Mouse (Mus musculus): ENCODE results near the gene Treml4. TPM values are rescaled to one million over a fixed set of nuclear protein-coding genes. Genes with fewer than 3 reads are reported as not detected.

Gene Treml4
- polyA plus RNA-seq, 1 experiment from 2014 or later: 0.79 TPM

GRCm38 (mm10) chr17:48247221-48247928 lies 16.7 kb upstream of the Treml4 start, which contains the start of gene Trem3:
Trem3 (plus strand) TSS chr17:48247777.
- 75% methylated on average over 11 of the region's 11 CpGs for WGBS (ENCODE audit: insufficient replicate concordance)
- H3K27me3 ChIP-seq (ENCODE audit: control insufficient read depth, insufficient read depth, low read length): no peaks in the 10 kb centered on the region
- no peak for ATAC-seq (replicated peaks; ENCODE audit: insufficient number of reproducible peaks, low FRiP score, low TSS enrichment)
- H3K27ac ChIP-seq (ENCODE audit: low read depth, low read length): no peak within 1 kb of the TSS
- no peak within 1 kb of the TSS for H3K4me2 ChIP-seq
- H3K4me3 ChIP-seq (ENCODE audit: low read depth, low read length): no peak within 1 kb of the TSS
- no peak within 1 kb of the TSS for H3K9ac ChIP-seq (ENCODE audit: low read depth, low read length)
- no peaks in the 10 kb centered on the region for H3K36me3 ChIP-seq (ENCODE audit: control insufficient read depth, insufficient read depth, low read length)
- no peaks in the 10 kb centered on the region for H3K9me3 ChIP-seq (replicated peaks; ENCODE audit: control insufficient read depth, low read length)
- H3K4me1 ChIP-seq (ENCODE audit: control insufficient read depth, insufficient read depth, low read length): no peaks in the 10 kb centered on the region

GRCm38 (mm10) chr17:48249039-48249438 lies 15.1 kb upstream of the Treml4 start:
- H3K36me3 ChIP-seq (ENCODE audit: control insufficient read depth, insufficient read depth, low read length): no peaks in the 10 kb centered on the region
- H3K9me3 ChIP-seq (replicated peaks; ENCODE audit: control insufficient read depth, low read length): no peaks in the 10 kb centered on the region
- no peak for ATAC-seq (replicated peaks; ENCODE audit: insufficient number of reproducible peaks, low FRiP score, low TSS enrichment)
- H3K4me3 ChIP-seq (ENCODE audit: low read depth, low read length): no peak overlapping the region
- H3K27me3 ChIP-seq (ENCODE audit: control insufficient read depth, insufficient read depth, low read length): no peaks in the 10 kb centered on the region
- no peaks in the 10 kb centered on the region for H3K4me1 ChIP-seq (ENCODE audit: control insufficient read depth, insufficient read depth, low read length)
- no peak overlapping the region for H3K27ac ChIP-seq (ENCODE audit: low read depth, low read length)
- no peak overlapping the region for H3K9ac ChIP-seq (ENCODE audit: low read depth, low read length)
- no peak overlapping the region for H3K4me2 ChIP-seq

- Histone ChIP-seq H3K4me2 (no peak overlapping the region), H3K27me3 (ENCODE audit: control insufficient read depth, insufficient read depth, low read length) (no peaks in the 10 kb centered on the region)
- WGBS (ENCODE audit: insufficient replicate concordance): 75% methylated on average over 11 of the region's 11 CpGs
These were observed 14.6 kb upstream of the Treml4 start for GRCm38 (mm10) chr17:48249501-48249900.

GRCm38 (mm10) chr17:48250631-48251030 lies 13.5 kb upstream of the Treml4 start:
- H3K9me3 ChIP-seq (replicated peaks; ENCODE audit: control insufficient read depth, low read length): no peaks in the 10 kb centered on the region
- H3K27ac ChIP-seq (ENCODE audit: low read depth, low read length): no peak overlapping the region
- no peak for ATAC-seq (replicated peaks; ENCODE audit: insufficient number of reproducible peaks, low FRiP score, low TSS enrichment)
- no peaks in the 10 kb centered on the region for H3K4me1 ChIP-seq (ENCODE audit: control insufficient read depth, insufficient read depth, low read length)
- no peaks in the 10 kb centered on the region for H3K27me3 ChIP-seq (ENCODE audit: control insufficient read depth, insufficient read depth, low read length)
- no peak overlapping the region for H3K9ac ChIP-seq (ENCODE audit: low read depth, low read length)
- no peaks in the 10 kb centered on the region for H3K36me3 ChIP-seq (ENCODE audit: control insufficient read depth, insufficient read depth, low read length)
- no peak overlapping the region for H3K4me3 ChIP-seq (ENCODE audit: low read depth, low read length)
- H3K4me2 ChIP-seq: no peak overlapping the region
- 75% methylated on average over 7 of the region's 7 CpGs for WGBS (ENCODE audit: insufficient replicate concordance)

More at GRCm38 (mm10) chr17:48249501-48249900, 14.6 kb upstream of the Treml4 start:
- Histone ChIP-seq H3K9me3 (replicated peaks; ENCODE audit: control insufficient read depth, low read length) (no peaks in the 10 kb centered on the region), H3K27ac (ENCODE audit: low read depth, low read length) (no peak overlapping the region), H3K36me3 (ENCODE audit: control insufficient read depth, insufficient read depth, low read length) (no peaks in the 10 kb centered on the region), H3K4me1 (ENCODE audit: control insufficient read depth, insufficient read depth, low read length) (no peaks in the 10 kb centered on the region), H3K9ac (ENCODE audit: low read depth, low read length) (no peak overlapping the region), H3K4me3 (ENCODE audit: low read depth, low read length) (no peak overlapping the region)
- ATAC-seq (replicated peaks; ENCODE audit: insufficient number of reproducible peaks, low FRiP score, low TSS enrichment): no peak

GRCm38 (mm10) chr17:48256575-48256974 lies 7.5 kb upstream of the Treml4 start:
- ATAC-seq (replicated peaks; ENCODE audit: insufficient number of reproducible peaks, low FRiP score, low TSS enrichment): no peak
- Histone ChIP-seq H3K9me3 (replicated peaks; ENCODE audit: control insufficient read depth, low read length) (peaks cover 3% of the 10 kb centered on the region; the same call in 1 of the 2 replicates), H3K27ac (ENCODE audit: low read depth, low read length) (no peak overlapping the region), H3K4me3 (ENCODE audit: low read depth, low read length) (no peak overlapping the region), H3K4me1 (ENCODE audit: control insufficient read depth, insufficient read depth, low read length) (no peaks in the 10 kb centered on the region), H3K36me3 (ENCODE audit: control insufficient read depth, insufficient read depth, low read length) (no peaks in the 10 kb centered on the region), H3K4me2 (no peak overlapping the region), H3K27me3 (ENCODE audit: control insufficient read depth, insufficient read depth, low read length) (no peaks in the 10 kb centered on the region), H3K9ac (ENCODE audit: low read depth, low read length) (no peak overlapping the region)

GRCm38 (mm10) chr17:48261868-48262267 lies 2.2 kb upstream of the Treml4 start:
- no peak overlapping the region for H3K27ac ChIP-seq (ENCODE audit: low read depth, low read length)
- H3K36me3 ChIP-seq (ENCODE audit: control insufficient read depth, insufficient read depth, low read length): no peaks in the 10 kb centered on the region
- no peak overlapping the region for H3K4me3 ChIP-seq (ENCODE audit: low read depth, low read length)
- H3K4me1 ChIP-seq (ENCODE audit: control insufficient read depth, insufficient read depth, low read length): no peaks in the 10 kb centered on the region
- no peak overlapping the region for H3K4me2 ChIP-seq
- ATAC-seq (replicated peaks; ENCODE audit: insufficient number of reproducible peaks, low FRiP score, low TSS enrichment): no peak
- 73% methylated on average over 2 of the region's 2 CpGs for WGBS (ENCODE audit: insufficient replicate concordance)
- no peaks in the 10 kb centered on the region for H3K27me3 ChIP-seq (ENCODE audit: control insufficient read depth, insufficient read depth, low read length)
- H3K9ac ChIP-seq (ENCODE audit: low read depth, low read length): no peak overlapping the region
- peaks cover 3% of the 10 kb centered on the region; the same call in 1 of the 2 replicates for H3K9me3 ChIP-seq (replicated peaks; ENCODE audit: control insufficient read depth, low read length)

GRCm38 (mm10) chr17:48264662-48265061 lies 567 bp downstream of the Treml4 start:
- Histone ChIP-seq H3K4me2 (no peak overlapping the region), H3K9me3 (replicated peaks; ENCODE audit: control insufficient read depth, low read length) (no peaks in the 10 kb centered on the region), H3K4me3 (ENCODE audit: low read depth, low read length) (no peak overlapping the region), H3K27ac (ENCODE audit: low read depth, low read length) (no peak overlapping the region), H3K4me1 (ENCODE audit: control insufficient read depth, insufficient read depth, low read length) (no peaks in the 10 kb centered on the region), H3K9ac (ENCODE audit: low read depth, low read length) (no peak overlapping the region), H3K27me3 (ENCODE audit: control insufficient read depth, insufficient read depth, low read length) (0 out of 2 replicates have a peak, but pooled peaks cover 3% of the 10 kb centered on the region), H3K36me3 (ENCODE audit: control insufficient read depth, insufficient read depth, low read length) (no peaks in the 10 kb centered on the region)
- no peak for ATAC-seq (replicated peaks; ENCODE audit: insufficient number of reproducible peaks, low FRiP score, low TSS enrichment)
- WGBS (ENCODE audit: insufficient replicate concordance): 83% methylated on average over 7 of the region's 7 CpGs

- no peaks in the 10 kb centered on the region for H3K4me1 ChIP-seq (ENCODE audit: control insufficient read depth, insufficient read depth, low read length)
- no peak overlapping the region for H3K27ac ChIP-seq (ENCODE audit: low read depth, low read length)
- no peak overlapping the region for H3K9ac ChIP-seq (ENCODE audit: low read depth, low read length)
- 0 out of 2 replicates have a peak, but pooled peaks cover 3% of the 10 kb centered on the region for H3K27me3 ChIP-seq (ENCODE audit: control insufficient read depth, insufficient read depth, low read length)
- H3K36me3 ChIP-seq (ENCODE audit: control insufficient read depth, insufficient read depth, low read length): no peaks in the 10 kb centered on the region
- no peaks in the 10 kb centered on the region for H3K9me3 ChIP-seq (replicated peaks; ENCODE audit: control insufficient read depth, low read length)
- no peak overlapping the region for H3K4me2 ChIP-seq
- ATAC-seq (replicated peaks; ENCODE audit: insufficient number of reproducible peaks, low FRiP score, low TSS enrichment): no peak
- WGBS (ENCODE audit: insufficient replicate concordance): 51% methylated on average over 2 of the region's 2 CpGs
- no peak overlapping the region for H3K4me3 ChIP-seq (ENCODE audit: low read depth, low read length)
These were observed 2.0 kb downstream of the Treml4 start for GRCm38 (mm10) chr17:48266138-48266537.
